Mouse (Mus musculus): ENCODE measurements at regions not wholly inside any gene's neighbourhood (a gene's known extent, or its start where the extent isn't known, plus 50 kb on each side); places are given as distances from the start of the nearest gene placed in this dataset.

- Histone ChIP-seq H3ac (ENCODE audit: control insufficient read depth, insufficient read length, low read depth) (no peak overlapping the region), H3K4me3 (ENCODE audit: insufficient read depth, poor library complexity, severe bottlenecking) (no peak overlapping the region)
- TF ChIP-seq USF1 (IDR thresholded peaks at IDR 0.05; ENCODE audit: low read depth) (no peak), CEBPB (IDR thresholded peaks at IDR 0.05; ENCODE audit: low read depth) (no peak), MAX (IDR thresholded peaks at IDR 0.05) (no peak), CTCF (IDR thresholded peaks at IDR 0.05; ENCODE audit: control insufficient read depth, insufficient read depth, insufficient read length) (no peak), MYOG (IDR thresholded peaks at IDR 0.05; ENCODE audit: control insufficient read depth, extremely low read depth, insufficient read length) (no peak), MYOD1 (IDR thresholded peaks at IDR 0.05; ENCODE audit: control insufficient read depth, insufficient read length, low read depth) (no peak), FOSL1 (IDR thresholded peaks at IDR 0.05; ENCODE audit: insufficient read depth, low read length, poor library complexity, severe bottlenecking) (no peak)
Observed at GRCm38 (mm10) chr9:27704001-27704400, 86.6 kb upstream of the Opcml start.

GRCm38 (mm10) chr9:27723840-27724408 is 66.7 kb upstream of the Opcml start:
- Histone ChIP-seq H3K79me3 (ENCODE audit: low read depth) (no peaks in the 10 kb centered on the region), H3K4me3 (ENCODE audit: insufficient read depth, poor library complexity, severe bottlenecking) (no peak overlapping the region), H3ac (ENCODE audit: control insufficient read depth, insufficient read length, low read depth) (no peak overlapping the region), H3K79me2 (ENCODE audit: control insufficient read depth, insufficient read depth) (no peaks in the 10 kb centered on the region), H3K36me3 (ENCODE audit: control insufficient read depth, insufficient read depth) (no peaks in the 10 kb centered on the region), H3K27me3 (ENCODE audit: control insufficient read depth, insufficient read depth, insufficient read length) (no peaks in the 10 kb centered on the region)
- TF ChIP-seq MYOD1 (IDR thresholded peaks at IDR 0.05; ENCODE audit: control insufficient read depth, insufficient read length, low read depth) (no peak), USF1 (IDR thresholded peaks at IDR 0.05; ENCODE audit: low read depth) (no peak), FOSL1 (IDR thresholded peaks at IDR 0.05; ENCODE audit: insufficient read depth, low read length, poor library complexity, severe bottlenecking) (no peak), CEBPB (IDR thresholded peaks at IDR 0.05; ENCODE audit: low read depth) (no peak), MYOG (IDR thresholded peaks at IDR 0.05; ENCODE audit: control insufficient read depth, extremely low read depth, insufficient read length) (no peak), MAX (IDR thresholded peaks at IDR 0.05) (no peak), CTCF (IDR thresholded peaks at IDR 0.05; ENCODE audit: control insufficient read depth, insufficient read depth, insufficient read length) (no peak)

More at GRCm38 (mm10) chr9:27704001-27704400, 86.6 kb upstream of the Opcml start:
- Histone ChIP-seq H3K36me3 (ENCODE audit: control insufficient read depth, insufficient read depth) (no peaks in the 10 kb centered on the region), H3K79me3 (ENCODE audit: low read depth) (no peaks in the 10 kb centered on the region), H3K79me2 (ENCODE audit: control insufficient read depth, insufficient read depth) (no peaks in the 10 kb centered on the region), H3K27me3 (ENCODE audit: control insufficient read depth, insufficient read depth, insufficient read length) (no peaks in the 10 kb centered on the region)

- H3K79me2 ChIP-seq (ENCODE audit: control insufficient read depth, insufficient read depth), result no peaks in the 10 kb centered on the region
- no peak overlapping the region for H3ac ChIP-seq (ENCODE audit: control insufficient read depth, insufficient read length, low read depth)
- no peaks in the 10 kb centered on the region for H3K79me3 ChIP-seq (ENCODE audit: low read depth)
- H3K4me3 ChIP-seq (ENCODE audit: insufficient read depth, poor library complexity, severe bottlenecking), result no peak overlapping the region
- no peaks in the 10 kb centered on the region for H3K36me3 ChIP-seq (ENCODE audit: control insufficient read depth, insufficient read depth)
- no peaks in the 10 kb centered on the region for H3K27me3 ChIP-seq (ENCODE audit: control insufficient read depth, insufficient read depth, insufficient read length)
- TF ChIP-seq MYOG (IDR thresholded peaks at IDR 0.05; ENCODE audit: control insufficient read depth, extremely low read depth, insufficient read length) (no peak), CEBPB (IDR thresholded peaks at IDR 0.05; ENCODE audit: low read depth) (no peak), MYOD1 (IDR thresholded peaks at IDR 0.05; ENCODE audit: control insufficient read depth, insufficient read length, low read depth) (no peak), FOSL1 (IDR thresholded peaks at IDR 0.05; ENCODE audit: insufficient read depth, low read length, poor library complexity, severe bottlenecking) (no peak), USF1 (IDR thresholded peaks at IDR 0.05; ENCODE audit: low read depth) (no peak), CTCF (IDR thresholded peaks at IDR 0.05; ENCODE audit: control insufficient read depth, insufficient read depth, insufficient read length) (no peak)
Observed at GRCm38 (mm10) chr9:27724576-27724975, 66.0 kb upstream of the Opcml start.

GRCm38 (mm10) chr9:27728652-27729557 is 61.7 kb upstream of the Opcml start:
- Histone ChIP-seq H3K4me3 (ENCODE audit: insufficient read depth, poor library complexity, severe bottlenecking) (no peak overlapping the region), H3K79me2 (ENCODE audit: control insufficient read depth, insufficient read depth) (no peaks in the 10 kb centered on the region)

GRCm38 (mm10) chr9:27729558-27729889 is 61.1 kb upstream of the Opcml start:
- H3ac ChIP-seq (ENCODE audit: control insufficient read depth, insufficient read length, low read depth), result no peak overlapping the region
- no peaks in the 10 kb centered on the region for H3K79me3 ChIP-seq (ENCODE audit: low read depth)
- no peaks in the 10 kb centered on the region for H3K27me3 ChIP-seq (ENCODE audit: control insufficient read depth, insufficient read depth, insufficient read length)
- TF ChIP-seq MYOD1 (IDR thresholded peaks at IDR 0.05; ENCODE audit: control insufficient read depth, insufficient read length, low read depth), result no peak
- TF ChIP-seq MYOG (IDR thresholded peaks at IDR 0.05; ENCODE audit: control insufficient read depth, extremely low read depth, insufficient read length), result no peak
- TF ChIP-seq USF1 (IDR thresholded peaks at IDR 0.05; ENCODE audit: low read depth), result no peak
- no peak for TF ChIP-seq CEBPB (IDR thresholded peaks at IDR 0.05; ENCODE audit: low read depth)
- TF ChIP-seq FOSL1 (IDR thresholded peaks at IDR 0.05; ENCODE audit: insufficient read depth, low read length, poor library complexity, severe bottlenecking), result no peak
- TF ChIP-seq CTCF (IDR thresholded peaks at IDR 0.05; ENCODE audit: control insufficient read depth, insufficient read depth, insufficient read length), result no peak
- no peak for TF ChIP-seq MAX (IDR thresholded peaks at IDR 0.05)
- no peak overlapping the region for H3K4me3 ChIP-seq (ENCODE audit: insufficient read depth, poor library complexity, severe bottlenecking)
- H3K36me3 ChIP-seq (ENCODE audit: control insufficient read depth, insufficient read depth), result no peaks in the 10 kb centered on the region
- no peaks in the 10 kb centered on the region for H3K79me2 ChIP-seq (ENCODE audit: control insufficient read depth, insufficient read depth)

More at GRCm38 (mm10) chr9:27728652-27729557, 61.7 kb upstream of the Opcml start:
- Histone ChIP-seq H3K36me3 (ENCODE audit: control insufficient read depth, insufficient read depth) (no peaks in the 10 kb centered on the region), H3ac (ENCODE audit: control insufficient read depth, insufficient read length, low read depth) (no peak overlapping the region), H3K79me3 (ENCODE audit: low read depth) (no peaks in the 10 kb centered on the region), H3K27me3 (ENCODE audit: control insufficient read depth, insufficient read depth, insufficient read length) (no peaks in the 10 kb centered on the region)
- TF ChIP-seq CEBPB (IDR thresholded peaks at IDR 0.05; ENCODE audit: low read depth), result no peak
- no peak for TF ChIP-seq USF1 (IDR thresholded peaks at IDR 0.05; ENCODE audit: low read depth)
- no peak for TF ChIP-seq MAX (IDR thresholded peaks at IDR 0.05)
- no peak for TF ChIP-seq FOSL1 (IDR thresholded peaks at IDR 0.05; ENCODE audit: insufficient read depth, low read length, poor library complexity, severe bottlenecking)
- no peak for TF ChIP-seq MYOD1 (IDR thresholded peaks at IDR 0.05; ENCODE audit: control insufficient read depth, insufficient read length, low read depth)
